Mouse (Mus musculus): ENCODE data around the gene Tspan2. TPM values are rescaled to one million over a fixed set of nuclear protein-coding genes. Genes with fewer than 3 reads are reported as not detected.
A peak's percentile ranks its signal among the peaks of the same experiment; 100 is the strongest.

Gene Tspan2
- total RNA-seq, 2 experiments from 2014 or later, result 2.8 to 4.7 TPM

GRCm38 (mm10) chr3:102733050-102733449 lies 1.3 kb upstream of the Tspan2 start:
- peak; percentile 21 for ATAC-seq (ENCODE audit: poor library complexity, severe bottlenecking)

DNA sequence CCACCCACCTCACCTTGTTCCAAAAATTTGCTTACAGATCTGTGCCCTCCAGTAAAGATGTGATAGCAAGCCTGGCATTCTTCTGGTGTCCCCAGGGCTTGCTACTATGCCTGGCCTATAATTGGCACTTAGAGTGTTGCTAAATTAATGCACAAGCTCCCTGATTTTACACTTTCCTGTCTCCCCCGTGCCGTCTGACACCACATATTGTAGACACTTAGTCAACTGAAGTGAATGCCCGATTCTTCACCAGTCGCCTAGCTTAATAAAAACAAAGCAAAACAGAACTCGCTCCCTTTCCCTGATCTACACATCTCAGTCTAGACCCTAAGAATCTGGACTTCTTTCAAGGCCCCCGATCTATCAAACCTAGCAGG lies 405 bp upstream of the Tspan2 start:
- ATAC-seq (ENCODE audit: poor library complexity, severe bottlenecking), result no peak

GRCm38 (mm10) chr3:102735031-102735558 lies 766 bp downstream of the Tspan2 start:
- ATAC-seq (ENCODE audit: poor library complexity, severe bottlenecking), result peak; percentile 38

DNA sequence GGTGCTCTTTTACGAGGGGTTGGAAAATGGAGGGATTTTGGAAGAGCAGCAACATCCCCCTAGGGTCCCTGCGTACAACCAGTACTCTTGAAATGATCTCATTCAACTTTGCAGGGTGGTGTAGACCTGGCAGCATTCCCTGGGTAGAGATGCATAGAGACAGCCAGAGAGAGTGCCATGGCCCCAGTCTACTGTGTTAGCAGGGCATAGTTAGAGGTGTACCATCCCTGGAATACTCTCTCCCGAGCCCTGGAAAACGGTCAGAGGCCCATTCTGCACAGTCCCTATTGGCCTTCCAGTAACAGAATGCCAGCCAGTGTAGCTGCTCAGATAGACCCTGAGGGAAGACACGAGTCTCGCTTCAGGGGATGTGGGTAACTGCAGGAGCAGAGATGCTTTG lies 1.3 kb downstream of the Tspan2 start:
- ATAC-seq (ENCODE audit: poor library complexity, severe bottlenecking), result no peak

GRCm38 (mm10) chr3:102736436-102736835 lies 2.1 kb downstream of the Tspan2 start:
- ATAC-seq (ENCODE audit: poor library complexity, severe bottlenecking), result no peak

DNA sequence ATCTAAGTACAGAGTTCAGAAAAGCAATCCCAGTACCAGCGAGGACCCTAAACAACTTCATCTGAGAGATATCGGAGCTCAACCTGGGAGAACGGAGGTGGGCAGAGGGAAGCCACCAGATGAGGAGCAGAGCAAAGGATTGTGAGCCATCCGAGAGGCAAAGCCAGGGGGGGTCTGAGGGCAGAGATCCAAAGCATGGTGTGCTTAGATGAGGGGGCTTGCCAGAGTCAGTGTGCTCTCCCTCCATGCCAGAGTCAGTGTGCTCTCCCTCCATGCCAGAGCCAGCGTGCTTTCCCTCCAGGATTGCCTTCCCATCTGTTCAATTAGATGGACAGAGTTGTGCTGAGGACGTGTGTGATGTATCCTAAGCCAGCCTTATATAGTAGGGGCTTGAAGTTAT lies 2.8 kb downstream of the Tspan2 start:
- no peak for ATAC-seq (ENCODE audit: poor library complexity, severe bottlenecking)

DNA sequence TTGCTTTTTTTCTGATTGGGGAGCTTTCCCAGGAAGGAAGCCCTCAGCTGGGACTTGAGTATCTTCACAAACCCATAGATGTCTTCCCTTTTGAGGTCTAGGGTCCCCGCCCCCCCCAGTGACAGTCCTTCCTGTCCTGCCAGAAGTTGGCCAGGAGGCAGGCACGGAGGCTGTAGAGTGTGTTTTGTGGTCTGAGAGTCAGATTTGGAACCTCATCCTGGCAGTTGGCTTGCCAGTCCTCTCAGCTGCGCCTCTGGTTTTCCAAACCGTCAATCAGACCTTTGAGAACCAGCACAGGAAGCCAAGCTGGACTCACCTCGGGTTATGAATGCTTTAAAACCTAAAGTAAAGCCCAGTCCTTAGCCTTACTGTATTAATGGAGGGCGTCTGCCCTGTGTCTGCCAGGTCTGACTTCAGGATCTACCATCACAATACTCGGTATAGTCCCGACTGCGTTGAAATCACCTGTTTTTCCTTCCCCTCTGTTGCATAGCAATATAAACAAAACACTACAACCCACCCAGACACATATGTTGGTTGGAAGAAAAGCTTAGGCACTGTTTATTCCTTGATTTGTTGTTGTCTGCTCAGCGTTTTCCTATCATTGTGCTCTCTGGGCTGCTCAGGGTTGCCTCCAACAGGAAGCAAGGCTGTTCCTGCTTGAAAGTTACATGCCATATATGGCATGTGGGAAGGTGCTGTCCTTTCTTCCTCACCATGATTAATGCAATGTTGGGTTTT lies 4.0 kb downstream of the Tspan2 start:
- peak; percentile 57 for ATAC-seq (ENCODE audit: poor library complexity, severe bottlenecking)

DNA sequence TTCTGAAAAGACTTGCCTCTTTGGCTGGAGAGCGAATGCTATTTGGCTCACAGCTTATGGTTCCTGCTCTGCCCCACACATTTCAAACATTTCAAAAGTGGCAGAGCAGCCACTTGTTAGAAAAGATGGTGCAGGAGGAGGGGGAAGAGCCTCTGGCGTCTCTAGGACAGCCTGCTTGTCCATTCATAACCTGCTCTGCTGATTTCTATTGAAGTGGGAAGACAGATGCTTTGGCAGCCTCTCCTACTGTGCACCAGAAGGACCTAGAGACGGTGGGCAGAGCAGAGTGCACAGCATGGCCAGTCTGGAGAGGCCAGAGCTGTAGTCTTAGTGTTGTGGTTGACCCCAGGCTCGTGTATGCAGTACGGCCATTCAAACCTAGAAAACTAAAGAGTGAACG lies 4.6 kb downstream of the Tspan2 start:
- ATAC-seq (ENCODE audit: poor library complexity, severe bottlenecking), result no peak

GRCm38 (mm10) chr3:102742725-102743124 lies 8.4 kb downstream of the Tspan2 start:
- no peak for ATAC-seq (ENCODE audit: poor library complexity, severe bottlenecking)

- ATAC-seq (ENCODE audit: poor library complexity, severe bottlenecking), result no peak
These were observed 8.9 kb downstream of the Tspan2 start for GRCm38 (mm10) chr3:102743202-102743601.

GRCm38 (mm10) chr3:102743781-102744471 lies 9.6 kb downstream of the Tspan2 start:
- ATAC-seq (ENCODE audit: poor library complexity, severe bottlenecking), result no peak

GRCm38 (mm10) chr3:102744657-102745056 lies 10.3 kb downstream of the Tspan2 start:
- peak; percentile 77 for ATAC-seq (ENCODE audit: poor library complexity, severe bottlenecking)

DNA sequence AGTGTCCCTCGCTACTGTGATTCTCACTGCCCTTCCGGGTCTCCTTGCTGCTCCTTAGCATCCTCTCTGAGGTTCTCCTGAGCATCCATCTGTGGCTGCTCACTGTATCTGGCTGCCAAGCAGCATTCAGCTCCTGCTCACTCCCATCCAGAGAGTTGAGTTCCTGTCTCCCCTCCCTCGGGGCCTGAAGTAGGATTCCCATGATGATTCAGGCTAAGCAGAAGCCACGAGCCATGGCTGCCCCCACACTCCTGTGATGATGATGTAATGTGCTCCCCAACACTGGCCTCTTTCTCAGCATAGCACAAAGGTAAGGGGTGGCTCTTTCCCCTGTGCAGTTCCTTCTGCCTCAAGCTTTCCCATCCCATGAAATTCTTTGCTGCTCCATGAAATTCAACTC lies 11.8 kb downstream of the Tspan2 start:
- no peak for ATAC-seq (ENCODE audit: poor library complexity, severe bottlenecking)

- no peak for ATAC-seq (ENCODE audit: poor library complexity, severe bottlenecking)
These were observed 13.7 kb downstream of the Tspan2 start for GRCm38 (mm10) chr3:102748038-102748437.

DNA sequence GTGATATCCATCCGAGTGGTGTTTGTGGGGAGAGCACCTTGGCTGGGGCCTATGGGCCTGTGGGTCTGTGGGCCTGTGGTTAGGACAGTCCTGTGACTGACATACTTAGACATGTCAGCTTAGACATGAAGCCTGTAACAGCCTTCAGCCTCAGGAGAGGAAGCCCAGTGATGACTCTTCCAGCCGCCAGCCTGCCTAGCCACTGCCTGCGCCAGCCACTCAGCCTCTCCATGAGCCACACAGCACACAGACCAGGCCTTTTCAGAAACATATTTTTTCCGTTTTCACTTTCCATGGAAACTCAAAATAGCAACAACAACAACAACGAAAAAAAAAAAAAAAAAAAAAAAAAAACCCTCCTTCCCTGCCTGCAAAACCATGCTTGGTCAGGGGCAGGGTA lies 14.4 kb downstream of the Tspan2 start:
- ATAC-seq (ENCODE audit: poor library complexity, severe bottlenecking), result no peak

- no peak for ATAC-seq (ENCODE audit: poor library complexity, severe bottlenecking)
These were observed 16.8 kb downstream of the Tspan2 start for GRCm38 (mm10) chr3:102751136-102751535.

DNA sequence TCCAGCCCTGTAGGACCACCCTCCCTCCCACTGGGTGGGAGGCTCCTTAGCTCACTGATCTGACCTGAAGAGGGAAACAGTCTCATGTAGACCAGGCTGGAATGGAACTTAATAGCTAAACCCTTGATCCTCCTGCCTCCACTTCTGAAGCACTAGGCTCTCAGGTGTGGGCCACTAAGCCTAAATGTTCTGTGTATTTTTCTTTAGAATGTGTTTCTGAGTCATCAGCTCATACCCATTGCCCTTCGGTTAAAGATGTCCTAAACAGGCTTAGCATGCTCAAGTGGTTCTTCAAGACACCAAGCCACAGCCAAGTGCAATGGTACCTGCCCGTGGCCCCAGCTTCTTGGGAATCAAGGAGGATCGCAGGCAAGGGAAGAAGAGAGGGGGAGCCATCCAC lies 17.2 kb downstream of the Tspan2 start:
- ATAC-seq (ENCODE audit: poor library complexity, severe bottlenecking), result no peak

- no peak for ATAC-seq (ENCODE audit: poor library complexity, severe bottlenecking)
These were observed 17.7 kb downstream of the Tspan2 start for GRCm38 (mm10) chr3:102752053-102752452.

GRCm38 (mm10) chr3:102752457-102752856 lies 18.1 kb downstream of the Tspan2 start:
- no peak for ATAC-seq (ENCODE audit: poor library complexity, severe bottlenecking)

GRCm38 (mm10) chr3:102755801-102756200 lies 21.5 kb downstream of the Tspan2 start:
- ATAC-seq (ENCODE audit: poor library complexity, severe bottlenecking), result peak; percentile 69

DNA sequence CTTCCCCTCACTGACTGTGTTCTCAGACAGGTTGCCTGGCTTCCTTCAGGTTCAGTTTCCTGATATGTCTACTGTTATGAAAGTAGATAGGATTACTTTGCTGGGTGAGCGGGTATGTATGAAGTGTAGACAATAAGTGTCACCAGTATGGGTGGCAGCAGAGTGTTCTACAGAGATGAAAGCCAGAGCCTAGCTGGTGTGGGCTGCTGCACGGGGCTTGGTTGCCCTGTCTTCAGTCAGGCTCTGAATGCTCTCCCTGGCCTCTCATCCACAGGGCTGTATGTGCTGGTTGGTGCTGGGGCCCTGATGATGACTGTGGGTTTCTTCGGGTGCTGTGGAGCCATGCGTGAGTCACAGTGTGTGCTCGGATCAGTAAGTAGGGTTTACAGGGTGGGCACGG lies 22.7 kb downstream of the Tspan2 start:
- no peak for ATAC-seq (ENCODE audit: poor library complexity, severe bottlenecking)

DNA sequence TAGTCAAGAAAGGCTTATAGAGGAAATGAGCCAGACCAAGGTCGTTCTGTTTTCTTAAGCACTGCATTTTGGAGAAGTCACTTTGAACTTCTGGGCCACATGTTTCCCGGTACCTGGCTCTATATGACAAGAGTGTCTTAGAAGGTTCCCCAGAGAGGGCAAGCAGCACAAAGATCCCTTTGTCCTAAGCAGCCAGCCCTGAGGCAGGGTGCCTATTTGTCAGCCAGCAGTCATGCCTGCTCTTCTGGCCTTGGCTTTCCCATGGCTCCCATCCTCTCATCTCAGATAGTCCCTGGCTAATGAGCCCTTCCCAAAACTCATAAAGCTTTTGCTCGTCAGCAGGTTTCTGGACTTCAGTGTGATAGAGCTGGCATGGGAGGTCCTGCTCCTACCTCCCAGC lies 25.9 kb downstream of the Tspan2 start:
- no peak for ATAC-seq (ENCODE audit: poor library complexity, severe bottlenecking)
